Mouse (Mus musculus) B cell, adult 62 days (primary cell): ENCODE measurements around the gene Aacs. TPM values are rescaled to one million over a fixed set of nuclear protein-coding genes. Genes with fewer than 3 reads are reported as not detected.

Experiments used
- total RNA-seq: library from RNA; stranded (reverse); gene quantifications from 4 replicates; pipeline ENCODE4 v1.2.4, GENCODE M21; 2023

Aacs gene
- total RNA-seq, result 22.9 to 34.2 TPM (median 26.7 TPM) in 4 replicates

DNA sequence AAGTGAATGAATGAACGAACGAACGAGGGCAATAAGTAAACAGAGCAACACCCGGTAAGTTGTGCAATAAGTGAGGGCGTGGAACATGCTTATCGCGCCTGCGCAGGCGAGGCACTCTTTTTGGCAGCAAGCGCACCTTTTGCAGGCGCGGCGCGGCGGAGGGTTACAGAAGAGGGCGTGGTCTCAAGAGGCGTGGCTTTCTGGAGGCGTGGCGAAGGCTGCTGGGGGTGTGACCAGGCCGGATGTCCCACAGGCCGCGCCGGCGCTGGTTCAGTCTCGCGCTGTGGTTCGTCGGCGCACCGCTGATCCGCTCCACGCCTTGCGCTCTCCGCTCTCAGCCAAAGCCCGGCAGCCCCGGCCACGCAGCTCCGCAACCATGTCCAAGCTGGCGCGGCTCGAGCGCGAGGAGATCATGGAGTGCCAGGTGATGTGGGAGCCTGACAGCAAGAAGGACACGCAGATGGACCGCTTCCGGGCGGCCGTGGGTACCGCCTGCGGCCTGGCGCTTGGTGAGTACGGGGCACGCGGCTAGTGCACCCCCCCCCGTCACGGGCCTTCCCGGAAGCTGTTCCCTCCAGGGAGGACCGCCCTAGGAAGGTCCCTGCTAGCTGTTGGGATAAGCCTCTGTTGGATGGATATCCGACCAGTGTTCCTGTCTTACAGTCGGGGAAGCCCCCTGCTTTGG is at the start of gene Aacs:
Gene Aacs (plus strand): TSS at position 214 of the 685 bp plus-strand sequence.

DNA sequence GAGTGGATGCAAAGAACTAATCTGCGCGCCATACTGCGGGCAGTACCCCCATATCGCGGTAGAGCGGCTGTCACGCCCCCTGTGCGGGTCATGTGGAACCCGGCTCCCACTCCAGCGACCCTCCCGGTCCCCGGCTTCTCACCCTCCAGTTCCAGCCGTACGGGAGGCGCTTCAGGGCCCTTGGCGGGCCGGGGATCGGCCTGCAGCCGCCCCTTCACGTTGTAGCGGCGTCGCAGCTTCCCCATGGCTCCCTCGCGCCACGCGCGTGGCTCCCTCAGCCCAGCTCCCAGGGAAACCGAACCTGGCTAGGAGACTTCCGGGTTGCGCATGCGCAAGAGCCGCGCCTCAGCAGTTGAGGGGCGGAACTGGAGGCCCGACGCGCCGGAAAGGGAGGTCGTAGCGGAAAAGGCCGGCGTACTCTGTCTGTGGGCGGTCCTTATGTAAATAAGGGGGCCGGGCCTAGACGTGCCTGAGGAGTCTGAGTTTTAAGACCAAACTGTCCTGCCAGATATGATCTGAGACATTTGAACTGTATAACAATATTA is 41.7 kb upstream of the Aacs start, which contains the start of gene Dhx37:
Gene Dhx37 (minus strand): TSS at position 329 of the 545 bp plus-strand sequence.

DNA sequence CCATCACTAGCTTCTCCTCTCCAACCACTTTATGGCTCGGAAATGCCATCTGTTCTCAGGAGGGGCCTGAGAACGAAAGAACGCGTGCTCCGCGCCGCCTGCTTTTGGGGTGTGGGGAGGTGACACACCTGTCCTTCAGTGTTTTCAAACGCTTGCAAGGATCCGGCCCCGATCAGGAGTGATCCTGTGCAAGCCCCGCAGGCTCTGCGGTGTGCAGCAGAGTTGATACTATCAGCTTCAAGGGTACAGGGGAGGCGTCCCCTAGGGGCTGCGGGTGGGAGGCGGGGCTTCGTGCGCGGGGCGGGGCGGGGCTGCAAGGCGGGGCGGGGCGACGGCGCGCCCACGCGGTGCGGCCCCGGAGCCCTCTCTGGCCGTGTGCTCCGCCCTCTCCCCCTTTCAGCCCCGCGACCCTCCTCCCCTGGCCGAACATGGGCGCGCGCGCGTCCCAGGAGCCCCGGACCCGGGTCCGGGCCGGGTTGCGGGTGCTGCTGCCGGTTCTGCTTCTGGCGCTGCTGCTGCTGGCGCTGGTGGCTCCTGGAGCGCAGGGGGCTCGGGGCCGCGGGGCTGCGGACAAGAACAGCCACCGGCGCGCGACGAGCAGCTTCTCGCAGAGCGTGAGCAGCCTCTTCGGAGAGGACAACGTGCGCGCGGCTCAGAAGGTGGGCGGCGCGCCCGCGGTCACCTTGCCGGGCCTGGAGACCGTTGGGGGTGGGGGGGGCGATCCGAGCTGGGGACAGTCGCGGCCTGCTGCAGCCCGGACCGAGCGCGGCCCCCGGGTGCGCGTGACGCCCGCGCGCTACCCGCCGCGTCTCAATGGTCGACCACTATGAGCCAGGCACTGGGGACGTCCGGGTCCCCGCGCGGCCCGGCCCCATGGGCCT is 34.1 kb upstream of the Aacs start, which contains the start of gene Bri3bp:
Gene Bri3bp (plus strand): TSS at position 335 of the 881 bp plus-strand sequence.

DNA sequence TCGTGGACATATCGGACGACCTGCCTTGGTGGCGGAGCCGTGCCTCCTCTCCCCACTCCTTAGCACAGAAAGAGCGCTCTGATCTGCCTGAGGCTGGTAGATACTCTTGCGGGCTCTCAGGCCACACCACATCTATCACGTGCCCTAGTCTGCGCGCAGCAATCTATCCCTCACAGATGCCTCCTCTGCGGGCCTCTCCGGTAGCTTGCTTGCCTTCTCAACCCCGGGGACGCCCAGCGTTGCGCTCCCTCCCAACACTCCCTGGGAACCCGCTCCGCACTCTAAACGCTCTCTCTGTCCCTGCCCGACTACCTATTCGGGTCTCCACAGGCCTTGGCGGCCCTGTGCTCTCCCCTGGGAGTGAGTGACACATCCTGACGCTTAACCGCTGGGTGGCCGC is 56.0 kb downstream of the Aacs start, which contains the start of gene Tmem132b:
Gene Tmem132b (plus strand): TSS at position 141 of the 400 bp plus-strand sequence.

Other genes with a start within 250 kb of the Aacs start
- gene Scarb1, start 134.7 kb upstream of the Aacs start, total RNA-seq, result 11.5 to 17.2 TPM (median 14.0 TPM) in 4 replicates
- 0.48 TPM in 1 of 4 replicates, not detected in the others for gene Gm10382, start 86.5 kb upstream of the Aacs start, total RNA-seq
- gene Ubc, start 85.6 kb upstream of the Aacs start, total RNA-seq, result 2,156 to 2,380 TPM (median 2,273 TPM) in 4 replicates
- 24.0 to 30.9 TPM (median 28.0 TPM) in 4 replicates for gene Dhx37, start 41.7 kb upstream of the Aacs start, total RNA-seq
- gene Bri3bp, start 34.2 kb upstream of the Aacs start, total RNA-seq, result 30.2 to 35.7 TPM (median 33.7 TPM) in 4 replicates
- not detected in 4 replicates for gene Tmem132b, start 56.0 kb downstream of the Aacs start, total RNA-seq